Mouse (Mus musculus): ENCODE measurements around the gene Zan.

DNA sequence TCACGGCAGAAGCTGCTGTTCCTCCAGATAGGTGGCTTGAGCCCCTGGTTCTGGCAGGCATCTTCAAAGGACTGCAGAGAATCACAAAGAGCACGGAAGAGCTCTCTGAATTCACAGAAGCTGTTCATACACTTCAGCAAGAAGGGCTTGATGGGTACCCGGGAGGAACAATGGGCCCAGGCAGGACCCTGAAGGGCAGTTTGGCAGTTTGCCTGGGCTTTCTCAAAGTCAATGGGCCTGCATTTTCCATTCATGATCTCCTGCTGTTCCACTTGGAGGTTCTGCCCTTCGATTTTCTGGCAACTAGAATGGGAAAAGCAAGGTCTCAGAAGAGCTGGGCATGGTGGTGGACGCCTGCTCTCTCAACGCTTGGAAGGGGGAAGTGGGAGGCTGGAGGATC, 43.0 kb downstream of the Zan start:
- no peak for TF ChIP-seq EP300 (optimal IDR thresholded peaks at IDR 0.05)
- TF ChIP-seq CTCF (IDR thresholded peaks at IDR 0.05; ENCODE audit: low read depth): no peak

Data from stomach, postnatal 0 days (tissue).